Mouse (Mus musculus): Measurements from ENCODE around the gene St8sia1. TPM values are rescaled to one million over a fixed set of nuclear protein-coding genes. Genes with fewer than 3 reads are reported as not detected.
"Not testable (repeated sequence)": the region's sequence is repeated elsewhere in the genome, so short reads cannot be mapped to it uniquely, and the experiment has no call there.

Gene St8sia1
- polyA plus RNA-seq (2016; fragmentation: Nextera tagmentation; extraction: Ambion mirVana): 3.7 and 4.0 TPM in 2 replicates

DNA sequence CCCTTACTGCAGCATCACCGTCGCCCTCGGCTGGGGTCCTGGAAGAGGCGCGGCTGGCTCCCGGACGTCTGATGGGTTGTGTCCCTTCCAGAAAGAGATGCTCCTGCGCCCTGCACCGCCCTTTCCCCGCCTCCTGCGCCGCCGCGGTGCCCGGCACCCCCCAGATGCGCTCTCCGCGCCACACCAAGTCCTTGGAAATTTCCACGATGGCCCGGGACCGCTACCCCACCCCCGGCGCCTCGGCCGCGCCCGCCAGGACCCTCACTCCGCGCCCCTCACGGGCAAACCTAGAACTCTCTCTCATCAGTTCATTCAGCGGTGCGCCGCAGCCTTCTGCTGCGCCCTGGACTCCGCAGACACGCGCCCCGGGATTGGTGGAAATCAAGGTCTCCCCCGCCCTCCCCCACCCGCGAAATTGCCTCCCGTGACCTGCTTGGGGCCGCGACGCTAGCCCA is at the start of gene St8sia1:
Gene St8sia1 (minus strand): TSS at position 377 of the 455 bp plus-strand sequence.
- Histone ChIP-seq H3K4me2 (peak within 1 kb of the TSS; percentile 98), H3K9ac (peak within 1 kb of the TSS; percentile 65), H3K36me3 (no peaks in the 10 kb centered on the region), H3K4me1 (replicated peaks) (peaks cover 7% of the 10 kb centered on the region), H3K4me3 (peak within 1 kb of the TSS; percentile 68), H3K9me3 (replicated peaks) (no peaks in the 10 kb centered on the region), H3K27me3 (replicated peaks) (peaks cover 20% of the 10 kb centered on the region), H3K27ac (ENCODE audit: poor library complexity, severe bottlenecking) (peak within 1 kb of the TSS; percentile 19; the same call in 1 of the 2 replicates)
- under 1% methylated on average over 45 of the region's 45 CpGs for WGBS
- ATAC-seq (ENCODE audit: insufficient number of reproducible peaks, low FRiP score): peak; percentile 67

DNA sequence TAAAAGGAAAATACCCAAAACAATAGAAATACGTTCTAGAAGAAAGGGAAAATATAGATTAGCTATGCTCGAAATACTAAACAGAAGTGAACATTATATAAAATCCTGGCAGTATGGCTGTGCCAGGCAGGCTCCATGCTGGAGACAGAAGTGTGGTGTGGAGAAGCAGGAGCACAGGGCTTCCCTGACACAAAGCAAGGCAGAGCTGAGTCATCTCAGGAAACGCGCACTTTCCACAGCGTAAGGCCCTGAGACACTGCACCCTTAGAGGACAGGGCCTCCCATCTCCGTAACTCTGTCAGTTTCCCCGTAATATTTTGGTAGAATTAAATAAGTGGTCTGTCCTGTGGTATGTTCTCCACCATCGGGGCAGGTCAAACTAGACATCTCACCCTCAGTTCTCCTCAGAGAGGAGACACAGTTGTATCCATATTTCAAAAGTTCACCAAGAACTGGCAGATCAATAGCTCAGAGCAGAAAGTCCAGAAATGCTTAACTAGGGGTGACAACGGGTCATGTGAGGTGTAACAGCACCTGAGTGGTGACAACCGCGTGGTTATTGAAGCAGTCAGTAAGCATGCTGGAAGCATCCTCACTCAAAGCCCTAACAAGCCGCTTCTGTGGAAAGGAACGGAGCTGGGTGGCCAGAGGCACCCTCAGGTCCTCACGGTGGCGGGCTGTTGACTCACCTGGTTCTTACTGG is 48.4 kb upstream of the St8sia1 start:
- Histone ChIP-seq H3K27ac (ENCODE audit: poor library complexity, severe bottlenecking) (no peak overlapping the region), H3K9me3 (replicated peaks) (peaks cover 4% of the 10 kb centered on the region; the same call in 1 of the 2 replicates), H3K4me2 (no peak overlapping the region), H3K9ac (no peak overlapping the region), H3K36me3 (peaks cover 42% of the 10 kb centered on the region), H3K4me1 (replicated peaks) (peaks cover 11% of the 10 kb centered on the region; the same call in 1 of the 2 replicates), H3K4me3 (no peak overlapping the region), H3K27me3 (replicated peaks) (no peaks in the 10 kb centered on the region)
- WGBS: 87% methylated on average over 15 of the region's 15 CpGs
- ATAC-seq (ENCODE audit: insufficient number of reproducible peaks, low FRiP score): 0 out of 2 replicates have a peak, but pooled peaks have one; percentile 36

DNA sequence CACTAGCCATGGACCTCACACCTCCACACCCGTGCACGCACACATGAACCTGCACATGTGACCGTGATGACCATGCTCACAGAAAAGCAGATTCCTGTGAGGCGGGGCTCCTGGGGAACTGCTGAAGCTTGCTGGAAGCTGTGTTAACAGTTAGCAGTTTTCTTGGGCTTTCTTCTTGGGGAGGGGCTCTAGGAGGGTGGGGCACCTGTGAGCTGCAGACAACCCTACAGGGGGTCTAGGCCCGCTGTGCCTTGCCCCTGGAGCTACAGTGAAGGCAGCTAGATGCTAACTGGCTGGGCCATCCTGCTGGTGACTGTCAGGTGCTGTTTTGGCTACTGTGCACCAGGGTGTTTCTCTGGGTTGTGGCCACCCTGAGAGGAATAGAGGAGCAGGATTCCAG is 44.6 kb upstream of the St8sia1 start:
- Histone ChIP-seq H3K9ac (no peak overlapping the region), H3K27ac (ENCODE audit: poor library complexity, severe bottlenecking) (no peak overlapping the region), H3K36me3 (peaks cover 38% of the 10 kb centered on the region), H3K4me3 (no peak overlapping the region), H3K27me3 (replicated peaks) (no peaks in the 10 kb centered on the region), H3K9me3 (replicated peaks) (peaks cover 11% of the 10 kb centered on the region; the same call in 1 of the 2 replicates), H3K4me1 (replicated peaks) (peaks cover 10% of the 10 kb centered on the region; the same call in 1 of the 2 replicates), H3K4me2 (no peak overlapping the region)
- WGBS: 79% methylated on average over 5 of the region's 5 CpGs
- ATAC-seq (ENCODE audit: insufficient number of reproducible peaks, low FRiP score): no peak

DNA sequence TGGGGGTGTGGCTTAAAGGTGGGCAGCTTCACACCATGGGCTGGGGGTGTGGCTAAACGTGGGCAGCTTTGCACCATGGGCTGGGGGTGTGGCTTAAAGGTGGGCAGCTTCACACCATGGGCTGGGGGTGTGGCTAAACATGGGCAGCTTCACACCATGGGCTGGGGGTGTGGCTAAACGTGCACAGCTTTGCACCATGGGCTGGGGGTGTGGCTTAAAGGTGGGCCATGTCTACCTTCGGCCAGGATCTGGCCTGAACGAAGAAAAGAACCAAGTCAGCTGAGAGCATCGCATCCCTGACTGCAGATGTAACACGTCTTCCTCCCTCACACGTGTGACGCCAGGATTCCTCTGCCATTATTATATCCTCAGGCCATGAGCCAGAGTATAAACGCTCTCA is 41.0 kb upstream of the St8sia1 start:
- not testable (repeated sequence) for H3K27me3 ChIP-seq (replicated peaks); ATAC-seq (ENCODE audit: insufficient number of reproducible peaks, low FRiP score); H3K27ac ChIP-seq (ENCODE audit: poor library complexity, severe bottlenecking); H3K9ac ChIP-seq; H3K4me1 ChIP-seq (replicated peaks); H3K4me2 ChIP-seq; H3K4me3 ChIP-seq
- Histone ChIP-seq H3K36me3 (peaks cover 16% of the 10 kb centered on the region; the same call in 1 of the 2 replicates), H3K9me3 (replicated peaks) (peaks cover 11% of the 10 kb centered on the region; the same call in 1 of the 2 replicates)
- 91% methylated on average over 9 of the region's 9 CpGs for WGBS

DNA sequence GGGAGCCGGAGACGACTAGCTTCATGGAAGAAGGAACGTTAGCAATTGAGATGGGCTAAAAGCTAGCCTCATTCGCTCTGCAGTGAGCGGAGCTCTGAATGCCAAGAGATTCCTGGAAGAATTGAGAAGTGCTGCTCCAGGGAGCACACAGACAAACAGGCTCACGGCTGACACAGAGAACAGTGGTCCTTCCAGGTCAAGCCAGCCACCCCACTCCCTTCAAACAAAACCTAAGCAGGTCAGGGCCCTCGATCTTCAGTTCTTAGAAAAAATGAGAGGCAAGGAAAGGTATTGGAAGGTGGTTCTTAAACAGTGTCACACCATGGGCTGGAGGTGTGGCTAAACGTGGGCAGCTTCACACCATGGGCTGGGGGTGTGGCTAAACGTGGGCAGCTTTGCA is 40.5 kb upstream of the St8sia1 start:
- peaks cover 14% of the 10 kb centered on the region; the same call in 1 of the 2 replicates for H3K36me3 ChIP-seq
- H3K4me1 ChIP-seq (replicated peaks): peaks cover 7% of the 10 kb centered on the region
- no peak overlapping the region for H3K4me2 ChIP-seq
- no peaks in the 10 kb centered on the region for H3K27me3 ChIP-seq (replicated peaks)
- H3K27ac ChIP-seq (ENCODE audit: poor library complexity, severe bottlenecking): no peak overlapping the region
- 69% methylated on average over 9 of the region's 9 CpGs for WGBS
- H3K4me3 ChIP-seq: no peak overlapping the region
- peaks cover 11% of the 10 kb centered on the region; the same call in 1 of the 2 replicates for H3K9me3 ChIP-seq (replicated peaks)
- no peak for ATAC-seq (ENCODE audit: insufficient number of reproducible peaks, low FRiP score)
- no peak overlapping the region for H3K9ac ChIP-seq

DNA sequence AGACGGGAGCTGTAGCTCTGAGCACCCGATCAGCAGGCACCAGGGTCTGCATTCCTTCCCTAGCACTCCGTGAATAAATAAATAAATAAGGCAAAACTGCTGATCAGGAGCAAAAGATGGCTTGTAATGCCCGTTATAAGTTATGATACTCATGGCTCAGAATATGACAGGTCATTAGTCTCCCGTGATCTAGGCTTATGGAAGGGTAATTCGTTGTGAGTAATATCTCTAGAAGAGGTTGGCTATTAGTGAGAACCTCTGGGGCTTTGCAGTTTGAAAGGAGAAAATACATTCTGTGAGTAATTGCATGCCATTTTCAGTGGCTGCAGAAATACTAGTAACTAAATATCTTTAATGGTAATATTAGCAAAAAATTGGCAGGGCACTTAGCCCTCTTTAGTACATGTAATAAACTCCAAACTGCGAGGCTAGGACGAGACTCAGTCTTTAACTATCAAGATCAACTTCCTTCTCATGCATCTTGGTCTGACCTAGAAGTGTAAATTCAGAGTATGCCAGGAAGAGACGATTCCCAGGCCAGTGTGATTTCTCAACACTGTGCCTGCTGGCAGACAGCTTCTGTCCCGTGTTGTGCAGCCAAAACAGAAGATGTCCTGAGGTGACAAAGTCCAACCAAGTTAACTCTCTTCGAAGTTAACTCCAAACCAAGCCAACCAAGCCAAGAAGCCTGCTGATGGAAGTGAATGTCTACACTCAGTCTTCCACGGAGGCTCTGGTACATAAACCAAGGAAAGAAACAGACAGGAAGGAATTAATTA is 34.2 kb upstream of the St8sia1 start:
- no peak for ATAC-seq (ENCODE audit: insufficient number of reproducible peaks, low FRiP score)
- Histone ChIP-seq H3K4me2 (no peak overlapping the region), H3K27ac (ENCODE audit: poor library complexity, severe bottlenecking) (no peak overlapping the region), H3K4me1 (replicated peaks) (peaks cover 22% of the 10 kb centered on the region; the same call in 1 of the 2 replicates), H3K4me3 (no peak overlapping the region), H3K9me3 (replicated peaks) (no peaks in the 10 kb centered on the region), H3K9ac (no peak overlapping the region), H3K36me3 (no peaks in the 10 kb centered on the region), H3K27me3 (replicated peaks) (no peaks in the 10 kb centered on the region)
- 57% methylated on average over 12 of the region's 12 CpGs for WGBS

DNA sequence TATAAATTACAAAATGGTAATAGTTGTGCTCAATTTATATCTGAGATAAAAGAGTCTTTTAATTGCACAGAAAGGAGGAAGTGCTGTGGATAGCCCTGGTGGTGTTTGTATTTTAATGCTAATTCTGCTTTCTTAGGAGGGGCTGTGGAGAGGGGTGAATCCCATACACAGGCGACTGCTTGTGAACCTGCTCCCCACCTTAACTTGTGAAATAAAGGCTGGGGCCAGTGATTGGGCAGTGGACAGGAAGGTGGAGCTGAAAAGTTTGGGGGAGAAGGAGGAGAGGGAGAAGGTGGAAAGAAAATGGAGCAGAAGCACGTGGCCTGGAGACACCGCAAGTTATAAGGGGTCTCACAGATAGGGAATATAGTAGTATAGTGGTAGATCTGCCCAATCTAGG is 32.6 kb upstream of the St8sia1 start:
- Histone ChIP-seq H3K9ac (no peak overlapping the region), H3K27ac (ENCODE audit: poor library complexity, severe bottlenecking) (no peak overlapping the region), H3K4me2 (no peak overlapping the region), H3K27me3 (replicated peaks) (no peaks in the 10 kb centered on the region), H3K36me3 (no peaks in the 10 kb centered on the region), H3K4me1 (replicated peaks) (peaks cover 24% of the 10 kb centered on the region), H3K4me3 (no peak overlapping the region), H3K9me3 (replicated peaks) (no peaks in the 10 kb centered on the region)
- WGBS: 78% methylated on average over 3 of the region's 3 CpGs
- no peak for ATAC-seq (ENCODE audit: insufficient number of reproducible peaks, low FRiP score)

DNA sequence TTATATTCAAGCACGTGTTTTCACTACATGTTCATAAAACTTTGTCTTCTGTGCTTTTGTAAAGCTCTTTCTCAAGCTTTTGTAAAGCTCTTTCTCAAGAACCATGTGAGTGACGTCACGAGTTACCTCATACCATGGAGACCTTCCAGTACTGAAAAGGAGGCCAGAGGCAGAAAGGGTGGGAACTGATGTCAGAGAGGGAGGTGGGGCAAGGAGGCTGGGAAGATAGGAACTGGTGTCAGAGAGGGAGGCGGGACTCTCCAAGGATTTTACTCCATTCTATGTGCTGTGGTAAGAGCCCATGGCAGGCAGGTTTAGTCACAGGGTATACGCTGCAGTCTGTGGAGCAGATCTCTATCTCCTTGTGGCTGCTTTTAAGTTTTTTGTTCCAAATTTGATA is 31.3 kb upstream of the St8sia1 start:
- no peak for ATAC-seq (ENCODE audit: insufficient number of reproducible peaks, low FRiP score)
- H3K9ac ChIP-seq: no peak overlapping the region
- H3K27me3 ChIP-seq (replicated peaks): no peaks in the 10 kb centered on the region
- 71% methylated on average over 5 of the region's 5 CpGs for WGBS
- no peak overlapping the region for H3K4me2 ChIP-seq
- no peaks in the 10 kb centered on the region for H3K36me3 ChIP-seq
- no peak overlapping the region for H3K27ac ChIP-seq (ENCODE audit: poor library complexity, severe bottlenecking)
- H3K4me3 ChIP-seq: no peak overlapping the region
- peaks cover 32% of the 10 kb centered on the region for H3K4me1 ChIP-seq (replicated peaks)
- no peaks in the 10 kb centered on the region for H3K9me3 ChIP-seq (replicated peaks)

DNA sequence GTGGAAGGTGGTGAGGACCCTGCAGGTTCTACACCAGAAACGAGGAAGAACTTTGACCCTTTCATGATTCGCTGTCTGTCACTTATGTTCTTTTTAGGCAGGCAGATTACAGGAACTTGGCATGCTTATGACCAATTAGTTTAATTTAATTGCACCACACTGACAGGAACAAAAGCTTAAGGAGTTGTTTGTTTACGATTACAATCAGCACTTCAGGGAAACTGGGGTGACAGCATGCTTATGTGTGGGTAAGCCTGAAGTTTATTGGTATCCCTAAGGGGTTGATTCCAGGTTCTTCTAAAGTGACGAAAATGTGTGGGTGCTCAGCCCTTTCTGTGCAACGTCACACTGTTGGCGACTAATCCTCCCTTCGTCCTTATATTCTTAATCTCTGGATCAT is 30.6 kb upstream of the St8sia1 start:
- Histone ChIP-seq H3K27ac (ENCODE audit: poor library complexity, severe bottlenecking) (peak overlapping the region; percentile 62; the same call in 1 of the 2 replicates), H3K9ac (no peak overlapping the region), H3K4me3 (no peak overlapping the region), H3K9me3 (replicated peaks) (no peaks in the 10 kb centered on the region), H3K4me1 (replicated peaks) (peaks cover 32% of the 10 kb centered on the region), H3K36me3 (no peaks in the 10 kb centered on the region), H3K4me2 (no peak overlapping the region), H3K27me3 (replicated peaks) (no peaks in the 10 kb centered on the region)
- WGBS: 59% methylated on average over 7 of the region's 7 CpGs
- no peak for ATAC-seq (ENCODE audit: insufficient number of reproducible peaks, low FRiP score)

DNA sequence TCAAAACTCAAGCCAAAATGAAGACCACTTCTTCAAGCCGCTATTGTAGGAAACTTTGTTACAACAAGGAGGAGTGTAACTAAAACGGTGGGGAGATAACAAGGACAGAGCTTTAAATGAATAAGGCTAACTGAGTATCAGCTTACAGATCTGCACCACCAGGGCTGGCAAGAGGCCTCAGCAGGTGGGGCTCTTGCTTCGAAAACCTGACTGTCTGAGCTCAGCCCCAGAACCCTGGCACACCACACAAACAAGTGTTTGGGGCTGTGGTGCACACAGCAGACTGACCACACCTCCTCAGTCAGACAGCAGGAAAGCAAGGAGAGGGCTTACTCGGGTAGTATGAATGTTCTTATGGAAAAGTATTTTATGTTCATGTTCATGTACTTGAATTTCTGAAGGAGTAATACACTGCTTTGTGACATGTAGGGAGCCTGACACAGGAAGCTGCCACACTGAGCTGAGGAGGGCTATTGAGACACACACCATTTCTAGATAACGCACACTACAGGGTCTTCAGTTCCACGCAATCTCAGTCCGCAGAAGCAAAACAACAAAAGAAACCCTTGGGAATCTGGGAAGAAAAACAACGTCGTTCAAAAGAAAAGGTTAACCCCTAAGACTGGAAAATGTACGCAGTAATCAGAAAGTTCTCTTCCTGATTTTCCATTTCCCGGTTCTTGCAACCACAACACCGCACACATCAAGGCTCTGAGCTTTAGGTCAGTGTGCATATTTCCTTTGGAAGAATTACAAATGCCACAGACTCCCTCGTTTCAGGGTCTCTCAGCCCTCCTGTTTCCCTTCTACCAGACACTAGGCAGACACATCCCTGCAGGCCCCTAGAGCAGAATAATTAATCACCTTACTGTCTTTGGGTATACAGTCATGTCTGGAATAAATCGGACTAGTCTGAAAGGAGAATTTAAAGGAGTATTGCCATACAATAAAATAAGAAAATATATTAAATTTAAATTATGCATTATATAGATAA is 29.8 kb upstream of the St8sia1 start:
- Histone ChIP-seq H3K9me3 (replicated peaks) (no peaks in the 10 kb centered on the region), H3K36me3 (no peaks in the 10 kb centered on the region), H3K9ac (no peak overlapping the region), H3K27me3 (replicated peaks) (no peaks in the 10 kb centered on the region), H3K27ac (ENCODE audit: poor library complexity, severe bottlenecking) (peak overlapping the region; percentile 79), H3K4me1 (replicated peaks) (peaks cover 36% of the 10 kb centered on the region), H3K4me2 (peak overlapping the region; percentile 31; the same call in 1 of the 2 replicates), H3K4me3 (no peak overlapping the region)
- 16% methylated on average over 14 of the region's 14 CpGs for WGBS
- ATAC-seq (ENCODE audit: insufficient number of reproducible peaks, low FRiP score): peak; percentile 77

Data from heart, embryonic 12.5 days (tissue).